Mouse (Mus musculus) kidney, adult 9 months (tissue): Measurements from ENCODE around the gene Pigyl.
A peak's percentile ranks its signal among the peaks of the same experiment; 100 is the strongest.

Experiments
- DNase-seq: peaks from one replicate; pipeline ENCODE4 v3.0.0; 2022

Gene Pigyl

GRCm38 (mm10) chr9:22156497-22157245, at the start of gene Pigyl:
Gene Pigyl, plus strand, starts transcription at chr9:22156846.
- peak; percentile 99 for DNase-seq

GRCm38 (mm10) chr9:22108194-22108593, 48.5 kb upstream of the Pigyl start:
- no peak for DNase-seq

GRCm38 (mm10) chr9:22115635-22116034, 41.0 kb upstream of the Pigyl start:
- DNase-seq: no peak

- DNase-seq: no peak
These were observed 40.6 kb upstream of the Pigyl start for GRCm38 (mm10) chr9:22116086-22116485.

GRCm38 (mm10) chr9:22116740-22117426, 39.8 kb upstream of the Pigyl start, which contains the start of gene Elof1:
Gene Elof1, minus strand, starts transcription at chr9:22117172.
- peak; percentile 98 for DNase-seq

- peak; percentile 72 for DNase-seq
These were observed 38.7 kb upstream of the Pigyl start for GRCm38 (mm10) chr9:22117754-22118456.

- DNase-seq: no peak
These were observed 37.1 kb upstream of the Pigyl start for GRCm38 (mm10) chr9:22119543-22119942.

- no peak for DNase-seq
These were observed 35.1 kb upstream of the Pigyl start for GRCm38 (mm10) chr9:22121545-22121944.

- no peak for DNase-seq
These were observed 34.6 kb upstream of the Pigyl start for GRCm38 (mm10) chr9:22122005-22122404.

GRCm38 (mm10) chr9:22123069-22123609, 33.5 kb upstream of the Pigyl start:
- DNase-seq: no peak

- DNase-seq: no peak
These were observed 32.5 kb upstream of the Pigyl start for GRCm38 (mm10) chr9:22124169-22124568.

- no peak for DNase-seq
These were observed 31.2 kb upstream of the Pigyl start for GRCm38 (mm10) chr9:22125246-22126027.

GRCm38 (mm10) chr9:22131226-22131981, 25.2 kb upstream of the Pigyl start:
- peak; percentile 77 for DNase-seq

GRCm38 (mm10) chr9:22132220-22132619, 24.4 kb upstream of the Pigyl start:
- no peak for DNase-seq

- no peak for DNase-seq
These were observed 22.3 kb upstream of the Pigyl start for GRCm38 (mm10) chr9:22134246-22134890.

- DNase-seq: no peak
These were observed 21.5 kb upstream of the Pigyl start for GRCm38 (mm10) chr9:22134988-22135643.

- no peak for DNase-seq
These were observed 20.8 kb upstream of the Pigyl start, which contains the start of gene Acp5 for GRCm38 (mm10) chr9:22135644-22136390. Gene Acp5, minus strand, starts transcription at chr9:22135711.

GRCm38 (mm10) chr9:22136765-22137547, 19.7 kb upstream of the Pigyl start:
- DNase-seq: no peak

GRCm38 (mm10) chr9:22138480-22138879, 18.2 kb upstream of the Pigyl start:
- peak; percentile 49 for DNase-seq
